Mouse (Mus musculus) thymus, adult 2 months (tissue): ENCODE results near the gene Sp6. TPM values are rescaled to one million over a fixed set of nuclear protein-coding genes. Genes with fewer than 3 reads are reported as not detected.

Source experiments
- DNase-seq: peaks from one replicate; pipeline ENCODE4 v3.0.0; 2021
- H3K27ac ChIP-seq: fragments of 200-500 bp; 2 replicates; pipeline ENCODE4 v1.5.1; 2012; ENCODE audit warnings: low read length, control low read depth; ENCODE audit not compliant: control insufficient read depth, insufficient read depth
- H3K27me3 ChIP-seq: fragments of 200-500 bp; 2 replicates; pipeline ENCODE4 v1.6.1; 2012; ENCODE audit warnings: mild to moderate bottlenecking, low read length, moderate library complexity, mixed read lengths; ENCODE audit not compliant: control insufficient read depth, insufficient read depth
- H3K36me3 ChIP-seq: fragments of 200-500 bp; 2 replicates; pipeline ENCODE4 v1.6.1; 2012; ENCODE audit warnings: mild to moderate bottlenecking, low read length, moderate library complexity; ENCODE audit not compliant: control insufficient read depth, insufficient read depth
- H3K4me1 ChIP-seq: fragments of 200-500 bp; replicated peaks from 2 replicates; pipeline ENCODE4 v1.6.1; 2012; ENCODE audit warnings: low read length; ENCODE audit not compliant: control insufficient read depth, insufficient read depth
- H3K4me3 ChIP-seq: fragments of 200-500 bp; 2 replicates; pipeline ENCODE4 v1.5.1; 2012; ENCODE audit warnings: mild to moderate bottlenecking, low read length, control low read depth, moderate library complexity; ENCODE audit not compliant: control insufficient read depth, insufficient read depth
- CTCF ChIP-seq: fragments of 200-500 bp; IDR thresholded peaks from 2 replicates; pipeline ENCODE4 v1.5.1; 2012; ENCODE audit warnings: mild to moderate bottlenecking, control low read depth, low read length, moderate library complexity, borderline replicate concordance; ENCODE audit not compliant: control insufficient read depth, poor library complexity, insufficient read depth; ENCODE audit errors: extremely low read depth
- POLR2A ChIP-seq: fragments of 200-500 bp; IDR thresholded peaks from 2 replicates; pipeline ENCODE4 v1.6.1; 2012; ENCODE audit warnings: mild to moderate bottlenecking, low read length, control low read depth, moderate library complexity; ENCODE audit not compliant: control insufficient read depth, poor library complexity, insufficient read depth; ENCODE audit errors: extremely low read depth
- WGBS: fragments of 180-500 bp; shearing (Covaris S2); methylation state at CpG from one replicate; pipeline ENCODE4 v1.1.7; 2018; 5-methylcytosine and 5-hydroxymethylcytosine counted together
- polyA plus RNA-seq: library from polyadenylated mRNA; depleted of rRNA; stranded (reverse); fragments of >200 nt; gene quantifications from 2 replicates; pipeline ENCODE4 v1.2.3, GENCODE M21; 2012; rRNA removed

The Sp6 gene
- polyA plus RNA-seq, 1 experiment: 5.6 TPM

DNA sequence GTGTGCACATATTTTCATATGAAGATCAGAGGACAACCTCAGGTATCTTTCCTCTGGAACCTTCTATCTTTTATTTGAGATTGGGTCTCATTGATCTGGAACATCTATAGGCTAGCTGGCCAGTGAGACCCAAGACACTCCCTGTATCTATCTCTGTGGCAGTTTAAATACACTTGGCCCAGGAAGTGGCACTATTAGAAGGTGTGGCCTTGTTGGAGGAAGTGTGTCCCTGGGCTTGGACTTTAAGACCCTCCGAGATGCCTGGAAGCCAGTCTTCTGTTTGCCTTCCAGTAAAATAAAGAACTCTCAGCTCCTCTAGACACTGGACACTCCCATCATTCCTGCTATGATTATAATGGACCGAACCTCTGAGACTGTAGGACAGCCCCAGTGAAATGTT is 56.6 kb downstream of the Sp6 start:
- 92% methylated on average over 2 of the region's 2 CpGs for WGBS
- no peak for DNase-seq
- Histone ChIP-seq H3K4me3 (no peak overlapping the region), H3K36me3 (peaks cover 15% of the 10 kb centered on the region), H3K27me3 (no peaks in the 10 kb centered on the region), H3K4me1 (no peaks in the 10 kb centered on the region), H3K27ac (no peak overlapping the region)
- no peak for TF ChIP-seq CTCF
- no peak for TF ChIP-seq POLR2A

DNA sequence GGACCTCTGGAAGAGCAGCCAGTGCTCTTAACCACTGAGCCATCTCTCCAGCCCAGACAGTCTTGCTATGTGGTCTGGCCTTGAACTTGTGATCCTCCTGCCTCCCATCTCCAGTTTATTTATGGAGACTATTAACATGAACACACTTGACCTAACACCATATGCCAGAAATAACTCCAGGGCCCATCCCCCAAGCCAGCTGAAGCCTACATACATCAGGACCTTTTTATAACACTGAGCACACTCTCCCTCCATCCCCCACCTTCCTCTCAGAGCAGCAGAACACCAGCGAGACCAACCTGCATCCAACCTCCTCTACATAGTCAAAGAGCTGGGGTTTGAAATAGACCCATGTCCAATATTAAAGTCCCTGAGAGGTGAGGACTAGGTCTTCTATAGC is 57.9 kb downstream of the Sp6 start:
- H3K4me3 ChIP-seq: no peak overlapping the region
- H3K27ac ChIP-seq: no peak overlapping the region
- no peaks in the 10 kb centered on the region for H3K27me3 ChIP-seq
- TF ChIP-seq POLR2A: no peak
- no peak for TF ChIP-seq CTCF
- 62% methylated on average over 1 of the region's 1 CpGs for WGBS
- H3K4me1 ChIP-seq: no peaks in the 10 kb centered on the region
- DNase-seq: no peak
- peaks cover 15% of the 10 kb centered on the region for H3K36me3 ChIP-seq

DNA sequence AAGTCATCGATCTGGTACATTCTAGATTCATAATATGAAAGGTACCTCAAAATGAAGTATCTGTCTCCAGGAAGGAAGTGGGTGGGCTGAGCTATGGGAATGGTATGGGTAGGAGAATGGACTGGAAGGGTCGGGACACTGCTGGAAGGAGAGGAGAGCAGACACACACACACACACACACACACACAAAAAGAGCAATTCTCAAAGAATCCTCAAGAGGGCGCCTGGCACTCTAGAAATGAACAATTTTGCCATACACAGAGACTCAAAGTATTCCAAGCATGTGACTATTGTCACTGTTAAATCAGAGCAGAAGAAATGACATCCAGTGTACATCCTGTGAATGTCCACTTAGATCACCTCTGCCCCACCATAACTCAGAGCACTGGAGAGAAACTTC is 59.3 kb downstream of the Sp6 start:
- Histone ChIP-seq H3K27ac (no peak overlapping the region), H3K27me3 (no peaks in the 10 kb centered on the region), H3K4me3 (no peak overlapping the region), H3K36me3 (peaks cover 7% of the 10 kb centered on the region), H3K4me1 (no peaks in the 10 kb centered on the region)
- WGBS: 32% methylated on average over 3 of the region's 3 CpGs
- no peak for TF ChIP-seq CTCF
- no peak for TF ChIP-seq POLR2A
- DNase-seq: peak; percentile 26

DNA sequence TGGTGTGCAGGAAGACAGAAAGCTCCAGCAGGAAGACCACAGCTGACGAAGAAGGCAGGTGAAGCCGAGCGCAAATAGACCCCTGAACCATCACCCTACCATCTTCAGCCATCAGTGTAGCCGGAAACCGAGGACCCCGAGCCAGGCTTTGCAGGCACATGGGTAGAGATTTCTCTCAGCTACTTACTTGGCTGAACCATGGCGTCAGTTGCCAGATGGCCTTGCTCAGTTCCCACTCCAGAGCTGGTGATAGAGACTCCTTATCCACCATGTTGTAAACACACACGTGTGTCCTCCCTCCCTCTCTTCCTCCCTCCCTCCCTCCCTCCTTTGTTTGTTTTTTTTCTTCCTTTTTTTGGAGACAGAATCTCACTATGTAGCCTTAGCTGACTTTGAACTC is 61.0 kb downstream of the Sp6 start:
- H3K27me3 ChIP-seq: no peaks in the 10 kb centered on the region
- no peak overlapping the region for H3K27ac ChIP-seq
- H3K4me3 ChIP-seq: no peak overlapping the region
- DNase-seq: no peak
- WGBS: 73% methylated on average over 8 of the region's 8 CpGs
- TF ChIP-seq POLR2A: no peak
- TF ChIP-seq CTCF: no peak
- H3K4me1 ChIP-seq: no peaks in the 10 kb centered on the region
- no peaks in the 10 kb centered on the region for H3K36me3 ChIP-seq

Other genes with a start within 250 kb of the Sp6 start
- gene Snx11, start 235.8 kb upstream of the Sp6 start, polyA plus RNA-seq: 25.0 and 26.2 TPM in 2 replicates
- gene Cbx1, start 224.3 kb upstream of the Sp6 start, polyA plus RNA-seq: 52.3 and 61.2 TPM in 2 replicates
- 136 and 170 TPM in 2 replicates for gene Nfe2l1, start 183.4 kb upstream of the Sp6 start, polyA plus RNA-seq
- 24.5 and 25.3 TPM in 2 replicates for gene Copz2, start 163.5 kb upstream of the Sp6 start, polyA plus RNA-seq
- 94.2 and 95.5 TPM in 2 replicates for gene Cdk5rap3, start 96.9 kb upstream of the Sp6 start, polyA plus RNA-seq
- 0.98 and 1.3 TPM in 2 replicates for gene Prr15l, start 85.3 kb upstream of the Sp6 start, polyA plus RNA-seq
- 22.5 and 25.7 TPM in 2 replicates for gene Pnpo, start 69.4 kb upstream of the Sp6 start, polyA plus RNA-seq
- gene Sp2, start 30.4 kb upstream of the Sp6 start, polyA plus RNA-seq: 46.6 and 63.0 TPM in 2 replicates
- gene Scrn2, start 16.5 kb downstream of the Sp6 start, polyA plus RNA-seq: 18.6 and 20.5 TPM in 2 replicates
- 0.46 and 0.58 TPM in 2 replicates for gene Lrrc46, start 28.0 kb downstream of the Sp6 start, polyA plus RNA-seq
- 90.1 and 95.4 TPM in 2 replicates for gene Mrpl10, start 28.2 kb downstream of the Sp6 start, polyA plus RNA-seq
- gene Osbpl7, start 37.2 kb downstream of the Sp6 start, polyA plus RNA-seq: 36.7 and 37.7 TPM in 2 replicates
- 4.0 TPM in 2 replicates for gene Tbx21, start 101.9 kb downstream of the Sp6 start, polyA plus RNA-seq
- 7.3 and 8.8 TPM in 2 replicates for gene Tbkbp1, start 138.1 kb downstream of the Sp6 start, polyA plus RNA-seq
- gene Kpnb1, start 174.5 kb downstream of the Sp6 start, polyA plus RNA-seq: 60.8 and 64.1 TPM in 2 replicates